Mouse (Mus musculus): ENCODE data around the gene Gm49388. TPM values are rescaled to one million over a fixed set of nuclear protein-coding genes. Genes with fewer than 3 reads are reported as not detected.

The Gm49388 gene
- polyA plus RNA-seq (2017; shearing (Covaris generic)) = not detected

GRCm38 (mm10) chr7:127785308-127785707 lies at the start of gene Gm49388:
Gm49388 (plus strand) TSS chr7:127785608.

DNA sequence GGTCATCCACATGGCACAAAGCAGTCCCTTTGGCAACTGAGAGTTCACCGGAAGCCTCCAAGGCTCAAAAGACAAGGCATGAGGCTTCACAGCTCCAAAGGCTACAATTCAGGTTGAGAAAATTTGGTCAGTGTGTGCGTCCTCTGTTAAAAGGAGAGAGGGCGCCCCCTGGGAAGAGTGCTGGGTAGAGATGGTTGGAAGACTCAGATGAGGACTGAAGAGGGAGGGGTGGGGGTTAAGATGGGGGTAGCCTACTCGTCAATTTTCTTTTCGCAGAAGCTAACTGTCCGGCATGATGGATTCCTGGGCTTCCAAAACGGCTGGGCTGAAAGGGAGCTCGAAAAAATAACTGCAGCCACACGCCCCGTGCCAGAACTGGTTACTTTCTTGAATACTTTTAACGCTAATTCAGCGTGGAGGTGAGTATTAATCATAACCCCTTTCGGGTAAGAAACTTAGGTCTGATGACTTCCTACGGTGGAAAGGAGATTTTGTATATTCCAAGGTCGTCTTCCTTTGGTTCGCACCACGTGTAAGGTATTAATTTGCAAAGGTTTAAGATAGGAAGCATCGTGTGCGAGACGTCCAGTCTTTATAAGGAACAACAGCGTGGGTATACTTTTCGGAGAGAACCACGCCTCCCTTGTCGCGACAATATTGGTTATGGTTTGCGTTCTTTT lies 40.9 kb upstream of the Gm49388 start, which contains the start of gene Fbxl19:
Gene Fbxl19, plus strand, starts transcription at position 178 of the 680 bp plus-strand sequence.

DNA sequence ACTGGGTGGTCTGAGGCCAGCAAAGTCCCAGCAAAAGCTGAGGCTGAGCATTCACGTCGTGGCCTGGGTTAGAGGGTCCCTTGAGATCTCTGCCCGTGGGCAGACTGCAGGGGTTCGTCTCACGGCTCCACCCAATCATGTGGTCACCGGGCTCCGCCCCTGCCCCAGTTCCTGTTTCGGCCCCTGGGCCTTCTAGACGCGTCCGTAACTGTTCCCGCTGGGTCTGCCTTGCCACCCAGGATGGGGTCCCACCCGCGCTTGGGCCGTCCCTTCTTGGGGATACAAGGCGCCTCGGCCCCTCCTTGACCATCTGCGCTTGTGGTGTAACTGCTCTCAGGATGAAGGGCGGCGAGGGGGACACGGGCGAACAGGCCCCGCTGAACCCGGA lies 15.8 kb upstream of the Gm49388 start, which contains the start of gene Orai3:
Gene Orai3, plus strand, starts transcription at position 165 of the 388 bp plus-strand sequence.

DNA sequence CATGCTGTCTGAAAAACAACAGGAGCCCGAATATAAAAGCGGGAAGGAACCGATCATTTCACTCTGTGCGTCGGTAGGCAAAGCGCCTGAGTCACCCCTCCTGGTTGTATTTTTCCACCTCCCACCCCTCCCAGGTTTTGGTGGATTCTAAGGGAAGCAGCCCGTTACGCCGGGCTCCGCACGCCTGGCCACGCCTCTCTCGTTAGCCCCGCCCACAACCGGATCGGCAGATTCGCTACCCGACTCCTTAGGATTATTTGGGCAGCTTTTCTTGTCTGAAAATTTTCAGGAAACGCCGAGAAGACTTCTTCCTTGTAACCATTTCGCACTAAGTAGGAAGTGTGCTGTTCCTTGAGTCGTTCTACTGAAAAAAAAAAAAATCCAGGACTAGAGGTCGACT lies 9.0 kb upstream of the Gm49388 start, which contains the start of gene Setd1a:
Gene Setd1a, plus strand, starts transcription at position 245 of the 400 bp plus-strand sequence.

GRCm38 (mm10) chr7:127800435-127801009 lies 15.1 kb downstream of the Gm49388 start, which contains the start of gene Hsd3b7:
Hsd3b7 (plus strand) TSS chr7:127800604.

DNA sequence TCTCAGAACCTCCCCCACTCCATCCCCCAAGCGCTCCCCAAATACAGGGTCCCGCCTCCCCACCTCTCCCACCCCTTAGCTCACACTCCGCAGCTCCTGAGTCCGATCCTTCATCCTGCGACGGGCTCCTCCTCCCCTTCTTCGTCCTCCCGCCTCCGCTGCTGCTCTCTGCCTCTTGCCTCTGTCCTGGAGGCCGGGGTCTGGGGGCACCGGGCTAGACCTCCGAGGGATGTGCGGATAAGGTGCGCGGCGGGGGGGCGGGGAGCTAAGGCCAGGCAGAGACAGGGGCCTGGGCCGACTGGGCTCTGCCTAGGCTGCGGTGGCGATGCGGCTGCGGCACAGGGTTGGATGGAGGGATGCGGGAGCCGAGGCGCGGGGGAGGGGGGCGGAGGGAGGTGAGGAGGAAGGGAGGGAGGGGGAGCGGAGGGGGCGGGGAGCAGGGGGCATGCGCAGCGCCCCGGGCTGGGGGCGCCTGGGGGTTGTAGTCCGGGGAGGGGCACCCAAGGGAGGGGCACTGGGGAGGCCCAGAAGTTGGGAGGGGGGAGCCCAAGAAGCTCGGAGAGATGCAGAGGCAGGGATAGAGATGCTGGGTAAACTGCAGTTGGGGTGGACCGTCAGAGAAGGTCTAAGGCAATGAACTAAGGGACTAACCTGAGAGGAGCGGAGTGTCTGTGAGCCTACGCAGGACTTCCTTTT lies 38.9 kb downstream of the Gm49388 start, which contains the start of the genes Stx4a and Stx1b:
Gene Stx4a, plus strand, starts transcription at position 119 of the 696 bp plus-strand sequence.
Gene Stx1b, minus strand, starts transcription at position 374 of the 696 bp plus-strand sequence.

Other genes starting within 250 kb of the Gm49388 start
- 3.5 TPM for gene Tmem265, start 224.2 kb upstream of the Gm49388 start, polyA plus RNA-seq (2017; shearing (Covaris generic))
- 76.0 TPM for gene Phkg2, start 212.3 kb upstream of the Gm49388 start, polyA plus RNA-seq (2017; shearing (Covaris generic))
- gene Ccdc189, start 197.0 kb upstream of the Gm49388 start, polyA plus RNA-seq (2017; shearing (Covaris generic)) = not detected
- gene Rnf40, start 196.8 kb upstream of the Gm49388 start, polyA plus RNA-seq (2017; shearing (Covaris generic)) = 105 TPM
- gene Zfp629, start 169.8 kb upstream of the Gm49388 start, polyA plus RNA-seq (2017; shearing (Covaris generic)) = 0.30 TPM
- 49.0 TPM for gene Bcl7c, start 76.7 kb upstream of the Gm49388 start, polyA plus RNA-seq (2017; shearing (Covaris generic))
- gene Ctf1, start 72.9 kb upstream of the Gm49388 start, polyA plus RNA-seq (2017; shearing (Covaris generic)) = not detected
- gene Ctf2, start 53.4 kb upstream of the Gm49388 start, polyA plus RNA-seq (2017; shearing (Covaris generic)) = not detected
- gene Fbxl19, start 41.1 kb upstream of the Gm49388 start, polyA plus RNA-seq (2017; shearing (Covaris generic)) = 0.77 TPM
- gene Orai3, start 15.8 kb upstream of the Gm49388 start, polyA plus RNA-seq (2017; shearing (Covaris generic)) = 12.5 TPM
- gene Setd1a, start 8.9 kb upstream of the Gm49388 start, polyA plus RNA-seq (2017; shearing (Covaris generic)) = 5.9 TPM
- not detected for gene Hsd3b7, start 15.0 kb downstream of the Gm49388 start, polyA plus RNA-seq (2017; shearing (Covaris generic))
- 95.9 TPM for gene Stx4a, start 38.7 kb downstream of the Gm49388 start, polyA plus RNA-seq (2017; shearing (Covaris generic))
- 0.51 TPM for gene Stx1b, start 38.9 kb downstream of the Gm49388 start, polyA plus RNA-seq (2017; shearing (Covaris generic))
- gene Zfp646, start 90.6 kb downstream of the Gm49388 start, polyA plus RNA-seq (2017; shearing (Covaris generic)) = 23.9 TPM
- 8.3 TPM for gene Zfp668, start 91.2 kb downstream of the Gm49388 start, polyA plus RNA-seq (2017; shearing (Covaris generic))
- gene Prss53, start 105.4 kb downstream of the Gm49388 start, polyA plus RNA-seq (2017; shearing (Covaris generic)) = 0.23 TPM
- not detected for gene Gm21974, start 109.8 kb downstream of the Gm49388 start, polyA plus RNA-seq (2017; shearing (Covaris generic))
- gene Vkorc1, start 110.0 kb downstream of the Gm49388 start, polyA plus RNA-seq (2017; shearing (Covaris generic)) = 48.9 TPM
- gene Bckdk, start 118.5 kb downstream of the Gm49388 start, polyA plus RNA-seq (2017; shearing (Covaris generic)) = 39.1 TPM
- gene Kat8, start 126.9 kb downstream of the Gm49388 start, polyA plus RNA-seq (2017; shearing (Covaris generic)) = 30.1 TPM
- 0.33 TPM for gene Prss8, start 144.5 kb downstream of the Gm49388 start, polyA plus RNA-seq (2017; shearing (Covaris generic))
- 1.1 TPM for gene Prss36, start 161.1 kb downstream of the Gm49388 start, polyA plus RNA-seq (2017; shearing (Covaris generic))
- 170 TPM for gene Fus, start 181.8 kb downstream of the Gm49388 start, polyA plus RNA-seq (2017; shearing (Covaris generic))
- gene Pycard, start 208.3 kb downstream of the Gm49388 start, polyA plus RNA-seq (2017; shearing (Covaris generic)) = 98.6 TPM
- not detected for gene Trim72, start 218.3 kb downstream of the Gm49388 start, polyA plus RNA-seq (2017; shearing (Covaris generic))